In genomic region chr13:111845471-111845870, GRCm38 (mm10) we compare ENCODE assay signal across 11 mouse cellular contexts. TPM values are rescaled to one million over a fixed set of nuclear protein-coding genes. Genes with fewer than 3 reads are reported as not detected.
A peak's percentile ranks its signal among the peaks of the same experiment; 100 is the strongest.
DNase-seq lines count a peak whose midpoint lies in the region; ATAC-seq lines count a peak whose summit lies in the region.
"Had no signal": no experiment of that assay in that cellular context is flagged by ENCODE, and none has a peak within 500 bp of the region (broad histone marks: within the 10 kb centered on the region; RNA-seq: fewer than 3 reads in every experiment).

No protein-coding gene starts in this region.

- H3K4me2 ChIP-seq in limb, embryonic 11.5 days (ENCODE audit: low read depth, severe bottlenecking): no peak overlapping the region
- no peak overlapping the region for H3K4me2 ChIP-seq in midbrain, embryonic 13.5 days (replicated peaks)
- H3K4me2 ChIP-seq: limb, embryonic 13.5 days had no signal

- no peak for ATAC-seq in CD4-positive, CD25-positive, alpha-beta regulatory T cell, adult 4 months
- ATAC-seq in limb, embryonic 11.5 days (ENCODE audit: insufficient number of reproducible peaks, low FRiP score, low TSS enrichment, low read depth): peak; percentile 54; the same call in 1 of the 2 replicates
- no peak for ATAC-seq in midbrain, embryonic 13.5 days
- ATAC-seq: midbrain, embryonic 16.5 days had no signal

- peak; percentile 8 for DNase-seq in CD4-positive, CD25-positive, alpha-beta regulatory T cell, adult 2 months (ENCODE audit: low read depth, low spot score)
- peak; percentile 30 for DNase-seq in retina, postnatal 1 day
- no peak for DNase-seq in retina, embryonic 14.5 days (ENCODE audit: low spot score)
- peak; percentile 76 to 80 for DNase-seq in kidney, adult 8-10 months
- peak; percentile 37 for DNase-seq in limb, embryonic 11.5 days (ENCODE audit: low spot score)
- DNase-seq in urinary bladder, postnatal 4 days (ENCODE audit: low spot score in 2 of 2): no peak
- DNase-seq: cerebellum, postnatal 10 days had no signal

- no peak overlapping the region for H3K27ac ChIP-seq in limb, embryonic 11.5 days (replicated peaks; ENCODE audit: low read depth, low read length)
- H3K27ac ChIP-seq in midbrain, embryonic 13.5 days: no peak overlapping the region
- H3K27ac ChIP-seq: limb, embryonic 13.5 days had no signal

- no peaks in the 10 kb centered on the region for H3K9me3 ChIP-seq in limb, embryonic 11.5 days (ENCODE audit: control insufficient read depth, low read length)
- no peaks in the 10 kb centered on the region for H3K9me3 ChIP-seq in midbrain, embryonic 13.5 days
- H3K9me3 ChIP-seq: limb, embryonic 13.5 days had no signal

- H3K4me1 ChIP-seq in limb, embryonic 11.5 days (ENCODE audit: control insufficient read depth, insufficient read depth, low read length): peaks cover 3% of the 10 kb centered on the region; the same call in 1 of the 2 replicates
- 0 out of 2 replicates have a peak, but pooled peaks cover 3% of the 10 kb centered on the region for H3K4me1 ChIP-seq in midbrain, embryonic 13.5 days (replicated peaks)

- 31% methylated on average over 9 of the region's 9 CpGs for whole genome bisulfite sequencing in limb, embryonic 11.5 days
- 52% methylated on average over 9 of the region's 9 CpGs for WGBS in midbrain, embryonic 13.5 days

- no peaks in the 10 kb centered on the region for H3K36me3 ChIP-seq in limb, embryonic 11.5 days (ENCODE audit: control insufficient read depth, insufficient read depth, low read length)
- H3K36me3 ChIP-seq in midbrain, embryonic 13.5 days: no peaks in the 10 kb centered on the region
- H3K36me3 ChIP-seq: limb, embryonic 13.5 days had no signal

- H3K4me3 ChIP-seq in limb, embryonic 11.5 days (ENCODE audit: low read depth, low read length): no peak overlapping the region
- H3K4me3 ChIP-seq in midbrain, embryonic 13.5 days (replicated peaks): no peak overlapping the region
- H3K4me3 ChIP-seq: limb, embryonic 13.5 days had no signal

- H3K9ac ChIP-seq in limb, embryonic 11.5 days (ENCODE audit: low read length): no peak overlapping the region
- H3K9ac ChIP-seq in midbrain, embryonic 13.5 days (replicated peaks): no peak overlapping the region
- H3K9ac ChIP-seq: limb, embryonic 13.5 days had no signal

- H3K27me3 ChIP-seq in limb, embryonic 11.5 days (ENCODE audit: control insufficient read depth, insufficient read depth, low read length): no peaks in the 10 kb centered on the region
- H3K27me3 ChIP-seq in midbrain, embryonic 13.5 days: no peaks in the 10 kb centered on the region
- H3K27me3 ChIP-seq: limb, embryonic 13.5 days had no signal

RNA-seq across cellular contexts. Expression of gene Map3k1, which starts 36.7 kb away (rescaled TPM):
- 100 to 1,000 TPM; 117 to 125 TPM for polyA plus RNA-seq in CD4-positive, CD25-positive, alpha-beta regulatory T cell, adult 4 months (2017; shearing (Covaris generic))
- 14.2 and 15.5 TPM in 2 replicates for polyA plus RNA-seq in limb, embryonic 11.5 days (2014; fragmentation: Nextera tagmentation; extraction: Ambion mirVana)
- 12.0 and 12.6 TPM in 2 replicates for polyA plus RNA-seq in midbrain, embryonic 13.5 days (2015; fragmentation: Nextera tagmentation; extraction: Ambion mirVana)

Comparison
In these comparisons a context has a peak if more than half of its experiments do, and no peak if none do; other contexts are left out.
1. DNase-seq: peak in CD4-positive, CD25-positive, alpha-beta regulatory T cell, adult 2 months (single experiment), retina, postnatal 1 day (single experiment), kidney, adult 8-10 months (2 of 2) and limb, embryonic 11.5 days (single experiment); none in retina, embryonic 14.5 days (single experiment) and urinary bladder, postnatal 4 days (0 of 2).